Mouse (Mus musculus): Measurements from ENCODE around the gene Dmpk. TPM values are rescaled to one million over a fixed set of nuclear protein-coding genes. Genes with fewer than 3 reads are reported as not detected.

Dmpk gene
- total and polyA plus RNA-seq, 2 experiments from 2014 or later = 3.0 to 20.8 TPM

GRCm38 (mm10) chr7:19091913-19092312, 8.3 kb downstream of the Dmpk start:
- WGBS = 54% methylated on average over 17 of the region's 17 CpGs
- ATAC-seq = no peak
- H3K4me2 ChIP-seq (ENCODE audit: low read depth) = no peak overlapping the region
- peaks cover 41% of the 10 kb centered on the region for H3K36me3 ChIP-seq (ENCODE audit: insufficient read depth)
- H3K9ac ChIP-seq = no peak overlapping the region
- H3K4me1 ChIP-seq (ENCODE audit: insufficient read depth) = peaks cover 11% of the 10 kb centered on the region
- no peak for DNase-seq
- no peaks in the 10 kb centered on the region for H3K9me3 ChIP-seq (ENCODE audit: low read length)
- no peak for TF ChIP-seq CTCF (IDR thresholded peaks at IDR 0.05; ENCODE audit: low read depth)
- no peak overlapping the region for H3K27ac ChIP-seq (ENCODE audit: low read depth, low read length)
- no peak overlapping the region for H3K4me3 ChIP-seq (ENCODE audit: low read depth, low read length)
- H3K27me3 ChIP-seq (ENCODE audit: insufficient read depth, low read length) = no peaks in the 10 kb centered on the region; the same call in 1 of the 2 replicates

GRCm38 (mm10) chr7:19092381-19093173, 8.9 kb downstream of the Dmpk start:
- peak; percentile 55 for ATAC-seq
- H3K9me3 ChIP-seq (ENCODE audit: low read length) = no peaks in the 10 kb centered on the region
- H3K4me2 ChIP-seq (ENCODE audit: low read depth) = peak overlapping the region; percentile 98
- H3K4me3 ChIP-seq (ENCODE audit: low read depth, low read length) = no peak overlapping the region
- WGBS = 10% methylated on average over 38 of the region's 38 CpGs
- H3K9ac ChIP-seq = no peak overlapping the region
- peaks cover 35% of the 10 kb centered on the region for H3K36me3 ChIP-seq (ENCODE audit: insufficient read depth)
- no peak for TF ChIP-seq CTCF (IDR thresholded peaks at IDR 0.05; ENCODE audit: low read depth)
- H3K27me3 ChIP-seq (ENCODE audit: insufficient read depth, low read length) = no peaks in the 10 kb centered on the region; the same call in 1 of the 2 replicates
- H3K4me1 ChIP-seq (ENCODE audit: insufficient read depth) = peaks cover 11% of the 10 kb centered on the region
- H3K27ac ChIP-seq (ENCODE audit: low read depth, low read length) = no peak overlapping the region
- DNase-seq = peak; percentile 61

GRCm38 (mm10) chr7:19093174-19093521, 9.5 kb downstream of the Dmpk start:
- H3K9ac ChIP-seq = 0 out of 2 replicates have a peak overlapping the region, but pooled peaks have one; percentile 10
- H3K4me3 ChIP-seq (ENCODE audit: low read depth, low read length) = peak overlapping the region; percentile 48
- peaks cover 11% of the 10 kb centered on the region for H3K4me1 ChIP-seq (ENCODE audit: insufficient read depth)
- peak; percentile 72 for DNase-seq
- peak overlapping the region; percentile 98 for H3K4me2 ChIP-seq (ENCODE audit: low read depth)
- 5% methylated on average over 9 of the region's 15 CpGs for WGBS
- peak; percentile 78 for TF ChIP-seq CTCF (IDR thresholded peaks at IDR 0.05; ENCODE audit: low read depth)
- no peaks in the 10 kb centered on the region; the same call in 1 of the 2 replicates for H3K27me3 ChIP-seq (ENCODE audit: insufficient read depth, low read length)
- H3K36me3 ChIP-seq (ENCODE audit: insufficient read depth) = peaks cover 29% of the 10 kb centered on the region
- ATAC-seq = peak; percentile 63
- no peaks in the 10 kb centered on the region for H3K9me3 ChIP-seq (ENCODE audit: low read length)
- no peak overlapping the region for H3K27ac ChIP-seq (ENCODE audit: low read depth, low read length)

GRCm38 (mm10) chr7:19093537-19094385, 10.1 kb downstream of the Dmpk start:
- ATAC-seq = peak; percentile 83
- Histone ChIP-seq H3K27me3 (ENCODE audit: insufficient read depth, low read length) (no peaks in the 10 kb centered on the region; the same call in 1 of the 2 replicates), H3K4me2 (ENCODE audit: low read depth) (peak overlapping the region; percentile 98), H3K9ac (0 out of 2 replicates have a peak overlapping the region, but pooled peaks have one; percentile 37), H3K36me3 (ENCODE audit: insufficient read depth) (peaks cover 23% of the 10 kb centered on the region), H3K4me1 (ENCODE audit: insufficient read depth) (peaks cover 11% of the 10 kb centered on the region), H3K9me3 (ENCODE audit: low read length) (no peaks in the 10 kb centered on the region), H3K4me3 (ENCODE audit: low read depth, low read length) (peak overlapping the region; percentile 48), H3K27ac (ENCODE audit: low read depth, low read length) (peak overlapping the region; percentile 72)
- DNase-seq = peak; percentile 89
- WGBS = 3% methylated on average over 45 of the region's 45 CpGs
- no peak for TF ChIP-seq CTCF (IDR thresholded peaks at IDR 0.05; ENCODE audit: low read depth)

GRCm38 (mm10) chr7:19094471-19094825, 10.8 kb downstream of the Dmpk start, which contains the start of gene Six5:
Gene Six5 (plus strand): TSS chr7:19094594.
- peak within 1 kb of the TSS; percentile 98 for H3K4me2 ChIP-seq (ENCODE audit: low read depth)
- ATAC-seq (no peak), DNase-seq (no peak)
- H3K36me3 ChIP-seq (ENCODE audit: insufficient read depth) = peaks cover 18% of the 10 kb centered on the region
- peak within 1 kb of the TSS; percentile 48 for H3K4me3 ChIP-seq (ENCODE audit: low read depth, low read length)
- H3K9ac ChIP-seq = peak within 1 kb of the TSS; percentile 37
- TF ChIP-seq CTCF (IDR thresholded peaks at IDR 0.05; ENCODE audit: low read depth) = no peak
- no peaks in the 10 kb centered on the region; the same call in 1 of the 2 replicates for H3K27me3 ChIP-seq (ENCODE audit: insufficient read depth, low read length)
- WGBS = under 1% methylated on average over 27 of the region's 36 CpGs
- peaks cover 11% of the 10 kb centered on the region for H3K4me1 ChIP-seq (ENCODE audit: insufficient read depth)
- H3K27ac ChIP-seq (ENCODE audit: low read depth, low read length) = peak within 1 kb of the TSS; percentile 72
- no peaks in the 10 kb centered on the region for H3K9me3 ChIP-seq (ENCODE audit: low read length)

GRCm38 (mm10) chr7:19094826-19095750, 11.4 kb downstream of the Dmpk start:
- Histone ChIP-seq H3K4me2 (ENCODE audit: low read depth) (peak overlapping the region; percentile 98), H3K27ac (ENCODE audit: low read depth, low read length) (peak overlapping the region; percentile 72; the same call in 1 of the 2 replicates), H3K4me3 (ENCODE audit: low read depth, low read length) (peak overlapping the region; percentile 48), H3K27me3 (ENCODE audit: insufficient read depth, low read length) (no peaks in the 10 kb centered on the region; the same call in 1 of the 2 replicates), H3K9ac (peak overlapping the region; percentile 37), H3K36me3 (ENCODE audit: insufficient read depth) (peaks cover 17% of the 10 kb centered on the region), H3K4me1 (ENCODE audit: insufficient read depth) (peaks cover 11% of the 10 kb centered on the region), H3K9me3 (ENCODE audit: low read length) (no peaks in the 10 kb centered on the region)
- DNase-seq (no peak), ATAC-seq (no peak)
- 0 out of 2 replicates have a peak, but pooled peaks have one; percentile 1 for TF ChIP-seq CTCF (IDR thresholded peaks at IDR 0.05; ENCODE audit: low read depth)
- under 1% methylated on average over 81 of the region's 87 CpGs for WGBS
